Mouse (Mus musculus): Measurements from ENCODE around the gene Snf8.

Snf8 gene

DNA sequence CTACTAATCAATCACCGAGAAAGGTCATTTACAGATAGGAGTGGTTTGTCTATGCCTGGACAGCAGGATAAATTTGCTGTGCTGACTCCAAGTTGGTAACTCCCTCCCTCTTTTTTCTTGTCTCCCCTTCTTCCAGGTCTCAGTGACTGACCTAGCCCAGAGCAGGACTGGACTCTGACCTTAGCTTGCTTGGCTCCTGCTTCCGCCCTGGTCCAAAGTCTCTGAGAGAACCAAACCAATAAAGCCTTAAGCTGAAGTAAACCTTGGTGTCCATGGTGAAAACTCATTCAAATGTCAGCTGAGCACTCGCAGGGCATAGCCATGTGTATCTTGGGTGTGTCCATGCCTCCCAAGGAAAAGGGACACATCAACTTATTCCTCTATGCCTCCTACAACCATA is 4.1 kb upstream of the Snf8 start:
- DNase-seq = no peak

DNA sequence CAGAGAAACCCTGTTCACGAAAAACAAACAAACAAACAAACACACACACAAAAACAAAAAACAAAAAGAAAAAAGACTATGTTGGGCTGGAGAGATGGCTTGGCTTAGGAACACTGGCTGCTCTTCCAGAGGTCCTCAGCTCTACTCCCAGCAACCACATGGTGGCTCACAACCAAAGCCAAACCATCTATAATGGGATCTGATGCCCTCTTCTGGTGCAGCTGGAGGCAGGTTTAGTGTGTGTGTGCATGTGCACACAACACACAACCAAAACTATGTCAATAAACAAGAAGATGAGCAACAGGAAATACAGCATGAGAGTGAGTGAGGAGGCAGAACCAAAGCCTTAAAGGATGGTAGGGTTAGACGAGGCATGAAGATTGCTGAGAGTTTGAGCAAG is 3.0 kb upstream of the Snf8 start:
- DNase-seq = no peak

DNA sequence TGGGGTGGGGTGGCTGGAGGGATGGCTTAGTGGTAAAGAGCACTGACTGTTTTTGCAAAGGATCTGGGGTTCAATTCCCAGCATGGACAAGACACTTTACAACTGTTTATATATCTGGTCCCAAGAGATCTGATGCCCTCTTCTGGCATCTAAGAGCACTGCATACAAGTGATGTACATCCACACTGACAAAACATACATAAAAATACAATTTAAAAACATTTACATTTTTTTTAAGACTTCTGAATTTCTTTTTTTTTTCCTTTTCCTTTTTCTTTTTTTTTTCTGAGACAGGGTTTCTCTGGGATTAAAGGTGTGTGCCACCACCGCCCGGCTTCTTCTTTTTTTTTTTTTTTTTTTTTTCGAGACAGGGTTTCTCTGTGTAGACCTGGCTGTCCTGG is 1.4 kb upstream of the Snf8 start:
- no peak for DNase-seq

DNA sequence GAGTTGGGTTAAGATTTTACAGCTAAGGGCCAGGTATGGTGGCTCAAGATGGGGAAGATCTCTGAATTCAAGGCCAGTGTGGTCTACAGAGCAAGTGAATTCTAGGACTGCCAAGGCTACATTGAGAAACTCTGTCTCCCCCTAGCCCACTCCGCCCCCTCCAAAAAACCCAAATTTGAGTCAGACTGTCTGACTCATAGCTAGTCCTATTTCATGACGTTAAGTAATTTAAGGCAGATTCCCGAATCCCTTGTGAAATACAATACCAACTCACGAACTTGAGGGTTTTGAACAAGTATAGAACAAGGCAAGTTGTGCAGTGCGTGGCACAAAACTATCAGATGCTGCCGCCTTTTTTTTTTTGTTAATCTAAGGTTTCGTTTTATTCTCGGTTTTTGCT is 569 bp upstream of the Snf8 start:
- no peak for DNase-seq

DNA sequence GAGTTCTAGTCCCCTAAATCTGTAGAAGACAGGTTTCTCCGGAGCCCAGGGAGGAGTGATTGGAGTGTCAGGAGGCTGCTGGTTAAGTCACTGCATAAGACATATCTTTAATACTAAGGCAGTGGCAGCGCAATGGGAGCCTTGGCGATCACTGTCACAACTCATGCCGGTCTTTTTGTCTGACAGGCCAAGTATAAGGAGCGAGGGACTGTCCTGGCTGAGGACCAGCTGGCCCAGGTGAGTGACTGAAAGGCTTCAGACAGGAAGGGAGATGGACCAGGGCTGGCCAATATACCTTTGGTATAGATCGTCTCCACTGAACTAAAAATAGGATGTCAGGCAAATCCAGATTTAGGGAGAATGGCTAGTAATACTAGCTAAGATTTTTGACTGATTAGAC is 448 bp downstream of the Snf8 start:
- DNase-seq = no peak

DNA sequence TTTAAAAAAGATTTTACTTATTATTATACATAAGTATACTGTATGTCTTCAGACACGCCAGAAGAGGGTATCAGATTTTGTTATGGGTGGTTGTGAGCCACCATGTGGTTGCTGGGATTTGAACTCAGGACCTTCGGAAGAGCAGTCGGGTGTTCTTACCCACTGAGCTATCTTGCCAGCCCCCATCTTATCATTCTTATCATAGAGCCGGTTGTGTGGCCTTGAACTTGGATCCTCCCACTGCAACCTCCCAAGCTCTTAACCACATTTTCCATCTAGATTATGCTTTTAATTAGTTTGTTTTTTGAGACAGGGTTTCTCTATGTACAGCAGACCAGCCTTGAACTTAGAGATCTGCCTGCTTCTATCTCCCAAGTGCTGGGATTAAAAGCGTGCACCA is 2.8 kb downstream of the Snf8 start:
- DNase-seq = no peak

DNA sequence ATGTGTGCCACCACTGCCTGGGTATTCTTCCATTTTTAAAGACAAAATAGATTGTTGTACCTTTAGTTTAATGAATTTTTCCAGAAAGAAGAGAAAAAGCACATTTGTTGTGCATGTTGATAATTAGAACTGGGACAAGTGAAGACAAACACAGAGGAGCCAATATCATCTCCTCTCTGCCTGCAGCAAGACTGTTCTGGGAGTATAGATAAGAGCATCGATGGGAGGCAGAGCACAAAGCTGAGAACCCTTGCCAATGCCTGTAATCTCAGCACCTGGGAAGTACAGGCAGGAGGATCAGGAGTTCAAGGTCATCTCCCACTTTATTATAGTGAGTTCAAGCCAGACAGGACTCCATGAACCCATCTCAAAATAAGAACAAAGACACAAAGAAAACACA is 3.9 kb downstream of the Snf8 start:
- DNase-seq = no peak

DNA sequence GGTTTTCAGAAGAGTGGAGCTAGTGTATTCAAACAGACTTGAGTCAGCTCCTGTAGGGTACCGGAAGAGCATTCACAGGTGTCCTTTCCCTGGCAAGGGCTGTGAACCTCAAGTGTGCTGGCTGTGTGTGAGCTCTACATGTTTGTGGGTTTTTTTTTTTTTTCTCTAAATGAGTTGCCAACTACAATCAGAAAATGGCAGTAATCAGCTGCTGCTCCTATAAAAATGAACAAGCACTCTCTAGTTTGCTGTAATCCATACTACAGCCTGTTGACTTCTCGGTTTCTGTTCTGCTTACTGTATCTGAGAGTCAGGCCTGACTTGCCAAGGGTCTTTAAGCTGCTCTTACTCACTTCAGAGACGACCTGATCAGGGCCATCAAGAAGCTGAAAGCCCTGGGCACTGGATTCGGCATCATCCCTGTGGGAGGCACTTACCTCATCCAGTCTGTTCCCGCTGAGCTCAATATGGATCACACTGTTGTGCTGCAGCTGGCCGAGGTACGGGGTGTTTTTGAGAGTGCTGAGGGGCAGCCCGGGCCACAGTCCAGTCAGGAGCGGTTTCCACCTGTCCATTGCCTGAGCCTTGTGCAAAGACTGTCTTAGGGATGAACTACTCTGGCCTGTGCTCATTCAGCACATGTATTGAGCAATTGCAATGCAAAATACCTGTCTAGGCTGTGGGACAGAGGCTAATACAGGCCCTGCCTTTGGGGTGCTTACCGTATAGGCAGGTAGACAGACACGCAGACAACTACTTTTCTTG is 10.3 kb downstream of the Snf8 start:
- no peak for DNase-seq

DNA sequence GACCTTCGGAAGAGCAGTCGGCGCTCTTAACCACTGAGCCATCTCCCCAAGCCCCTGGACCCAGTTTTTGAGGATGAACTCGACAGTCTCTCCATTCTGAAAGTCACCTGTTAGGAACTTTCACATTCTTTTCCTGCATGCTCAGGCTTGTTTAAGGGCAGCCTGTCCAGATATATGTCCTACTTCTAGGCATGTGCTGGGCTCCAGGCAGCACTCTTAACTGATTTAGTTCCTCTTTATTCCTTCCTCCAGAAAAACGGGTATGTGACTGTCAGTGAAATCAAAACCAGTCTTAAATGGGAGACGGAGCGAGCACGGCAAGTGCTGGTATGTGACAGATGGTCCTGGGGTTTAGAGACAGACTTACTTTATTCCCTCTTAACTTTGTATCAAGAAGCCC is 11.3 kb downstream of the Snf8 start:
- no peak for DNase-seq

DNA sequence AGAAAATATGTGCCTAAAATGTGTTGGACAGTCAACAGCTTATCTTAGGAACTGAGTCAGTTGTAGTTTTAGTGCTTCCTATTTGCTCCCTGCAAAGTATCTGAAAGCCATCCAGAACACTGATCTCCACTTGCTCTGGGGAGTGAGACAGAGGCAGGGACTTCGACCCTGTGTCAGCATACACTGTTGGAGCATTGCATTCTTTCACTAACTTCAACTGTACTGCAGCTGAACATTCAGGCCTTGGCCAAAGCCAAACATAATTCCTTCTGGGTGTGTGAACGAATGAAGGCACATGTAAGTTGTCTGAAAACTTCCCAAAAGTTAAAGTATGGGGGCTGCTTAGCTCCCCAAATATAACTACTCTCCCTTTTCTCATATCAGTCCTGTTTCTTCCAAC is 12.1 kb downstream of the Snf8 start:
- no peak for DNase-seq

DNA sequence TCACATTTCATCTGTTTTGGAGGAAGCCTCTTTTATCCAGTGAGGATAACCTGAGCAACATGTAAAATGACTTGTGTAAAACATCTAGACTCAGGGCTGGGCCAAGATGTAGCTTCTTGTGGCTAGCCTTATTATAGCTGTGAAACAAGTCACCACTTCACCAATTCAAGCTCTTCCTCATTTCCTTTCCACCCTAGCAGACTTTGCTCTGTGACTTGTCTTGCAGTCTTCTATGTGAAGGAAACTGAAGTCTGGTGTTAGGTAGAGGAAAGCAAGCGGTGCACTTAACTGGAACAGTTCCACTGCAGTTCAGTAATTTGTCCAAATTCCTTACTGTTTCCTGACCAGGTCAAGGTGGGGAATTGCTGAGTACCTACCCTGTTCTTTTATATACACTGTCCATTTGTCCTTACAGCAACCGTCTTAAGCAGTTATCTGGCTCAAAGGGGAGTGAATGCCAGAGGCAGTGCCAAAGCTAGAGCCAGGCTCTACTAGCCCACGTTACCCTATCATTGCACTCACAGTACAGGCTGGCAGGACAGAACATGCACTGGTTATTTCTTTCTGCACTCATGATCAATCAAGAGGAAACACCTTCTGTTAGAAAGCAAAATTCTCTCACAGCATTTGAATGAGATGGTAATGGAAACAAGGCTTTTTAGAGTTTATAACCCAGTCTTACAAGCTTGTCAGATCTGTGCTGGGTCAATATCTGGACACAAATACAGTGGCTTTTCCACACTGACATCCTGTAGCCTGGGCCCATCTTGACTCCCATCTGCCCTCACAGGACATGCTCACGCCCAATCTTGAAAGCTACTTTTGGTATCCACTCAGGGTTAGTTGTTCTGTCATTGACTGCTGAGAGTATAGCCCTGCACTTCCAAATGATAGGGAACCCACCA is 13.0 kb downstream of the Snf8 start:
- no peak for DNase-seq

DNA sequence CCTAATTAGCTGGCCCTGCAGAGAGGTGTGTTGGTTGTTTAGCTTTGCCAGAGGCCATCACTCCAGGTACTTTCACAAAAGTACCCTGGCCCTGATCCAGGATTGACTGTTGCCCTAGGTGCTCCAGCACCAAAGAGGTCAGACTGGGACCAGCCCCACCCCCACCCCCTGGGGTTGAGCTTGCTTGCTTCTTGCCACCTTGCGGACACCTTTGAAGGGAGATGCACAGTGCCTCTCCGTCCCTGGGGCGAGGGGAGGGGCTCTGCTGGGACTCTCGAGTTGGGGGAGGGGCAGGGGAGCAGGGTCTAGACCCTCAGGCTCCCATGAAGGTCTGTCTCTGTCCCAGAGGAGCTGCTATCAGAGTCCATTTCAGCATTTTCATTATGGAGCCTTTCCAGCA is 15.3 kb downstream of the Snf8 start:
- no peak for DNase-seq

DNA sequence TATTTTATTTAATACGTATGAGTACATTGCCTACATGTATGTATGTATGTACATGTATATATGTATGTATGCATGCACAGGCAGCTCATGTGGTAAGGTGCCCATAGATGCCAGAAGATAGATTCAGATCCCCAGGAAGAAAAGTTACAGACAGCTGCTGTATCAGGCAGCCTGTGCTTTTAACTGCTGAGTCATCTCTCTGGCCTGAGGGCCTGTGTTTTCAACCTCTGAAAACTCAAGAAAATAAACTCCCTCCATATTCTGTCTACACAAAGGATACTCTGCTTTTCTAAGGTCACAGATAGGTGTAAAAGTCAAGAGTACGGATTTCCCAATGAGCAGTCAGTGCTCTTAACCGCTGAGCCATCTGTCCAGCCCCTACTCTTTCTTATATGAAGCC is 16.2 kb downstream of the Snf8 start:
- DNase-seq = no peak

DNA sequence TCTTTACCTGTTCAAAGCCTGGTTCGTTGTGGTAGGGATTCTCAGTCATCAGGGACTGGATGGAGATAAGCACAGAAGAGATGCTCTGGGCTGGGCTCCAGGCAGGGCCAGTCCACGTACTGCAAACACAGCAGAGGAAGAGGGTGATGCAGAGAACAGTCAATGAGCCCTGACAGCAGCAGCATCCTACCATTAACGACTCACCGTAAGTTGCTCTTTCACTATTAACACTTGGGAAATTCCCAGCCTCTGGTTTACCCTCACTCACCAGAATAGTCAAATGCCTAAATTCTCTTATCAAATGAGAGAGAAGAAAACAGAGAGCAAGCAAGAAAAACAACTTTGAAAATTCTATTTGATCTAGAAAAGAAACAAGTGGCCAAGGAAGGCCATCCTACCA is 23.6 kb downstream of the Snf8 start:
- DNase-seq = no peak

DNA sequence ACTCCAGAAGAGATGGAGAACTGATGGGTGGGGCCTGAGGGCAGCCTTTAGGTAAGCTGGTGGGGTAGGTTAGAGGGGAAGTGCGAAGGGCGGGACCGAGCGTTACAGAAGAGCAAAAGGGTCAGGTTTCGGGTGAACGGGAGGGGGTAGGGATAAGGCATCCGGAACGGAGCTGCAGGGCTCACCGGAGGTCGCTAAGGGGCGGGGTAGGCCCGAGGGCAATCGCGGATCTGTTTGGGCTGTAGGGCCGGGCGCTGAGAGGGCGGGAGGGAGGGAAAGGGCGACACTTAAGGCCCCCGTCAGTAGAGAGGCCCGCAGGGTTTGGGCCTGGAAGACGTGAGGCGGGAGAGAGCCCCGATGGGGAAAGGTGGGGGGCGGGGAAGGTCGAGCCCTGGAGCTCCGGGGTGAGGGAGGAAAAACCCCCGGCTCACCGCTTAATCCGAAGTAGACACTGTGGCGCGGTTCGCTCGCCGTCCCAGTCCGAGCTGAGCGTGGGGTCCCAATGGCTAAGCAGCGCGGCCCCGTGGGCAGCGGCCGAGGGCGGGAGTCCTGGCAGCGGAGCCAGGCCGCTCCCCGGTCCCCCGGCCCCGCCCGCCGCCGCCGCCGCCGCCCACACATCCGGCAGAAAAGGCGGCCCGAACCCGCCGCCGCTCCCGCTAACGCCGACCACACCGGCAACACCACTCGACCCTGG is 30.0 kb downstream of the Snf8 start:
- peak; percentile 64 for DNase-seq

DNA sequence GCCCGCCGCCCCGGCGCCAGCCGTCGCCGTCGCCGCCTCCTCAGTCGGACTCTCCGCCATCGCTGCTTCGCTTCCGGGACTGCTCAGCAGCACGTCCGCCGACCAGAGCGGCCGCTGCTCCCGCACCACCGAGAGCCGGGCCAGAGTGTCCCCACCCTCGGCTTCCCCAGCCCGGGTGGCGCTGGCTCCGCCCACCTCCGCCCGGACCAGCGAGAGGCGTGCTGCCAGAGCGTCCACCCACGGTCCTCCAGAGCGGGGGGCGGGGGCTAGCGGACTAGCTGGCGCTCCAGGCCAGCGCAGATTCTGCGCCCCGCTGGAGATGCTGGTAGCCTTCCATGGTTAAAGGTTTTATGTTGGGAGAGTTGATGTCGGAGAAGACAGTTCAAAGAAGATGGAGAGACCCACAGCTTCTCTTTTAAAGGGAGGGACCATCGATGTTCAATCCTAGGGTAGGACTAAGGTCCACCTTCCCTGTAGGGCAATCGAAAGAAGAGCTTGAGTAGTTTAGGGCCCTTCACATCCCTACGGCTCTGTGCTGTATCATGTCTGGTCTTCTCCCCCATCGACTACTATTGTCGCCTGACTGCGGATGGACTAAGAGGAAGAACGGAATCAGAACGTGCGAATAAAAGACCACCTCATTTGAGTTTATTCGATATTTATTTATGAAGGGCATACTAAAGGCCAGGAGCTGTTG is 30.7 kb downstream of the Snf8 start, which contains the start of gene Ube2z:
Ube2z (minus strand) TSS at position 174 of the 697 bp plus-strand sequence.
- DNase-seq = peak; percentile 98

DNA sequence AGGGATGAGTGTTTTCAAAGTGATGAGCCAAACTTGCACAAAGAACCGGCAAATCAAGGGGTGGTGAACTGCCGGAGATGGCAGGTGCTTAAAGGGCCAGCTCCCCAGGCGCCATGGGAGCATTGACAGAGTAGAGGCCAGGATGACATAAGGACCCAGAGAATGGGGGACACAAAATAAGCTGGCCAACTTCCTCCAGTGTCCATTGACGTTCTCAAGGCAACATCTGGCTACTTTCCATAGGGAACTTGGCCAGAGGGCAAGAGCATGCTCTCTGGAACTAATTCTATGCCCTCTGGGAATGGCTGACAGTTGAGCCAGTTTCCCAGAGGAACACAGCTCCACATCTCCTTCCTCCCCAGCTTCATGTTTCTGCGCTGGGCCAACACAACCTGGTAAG is 33.5 kb downstream of the Snf8 start:
- DNase-seq = no peak

DNA sequence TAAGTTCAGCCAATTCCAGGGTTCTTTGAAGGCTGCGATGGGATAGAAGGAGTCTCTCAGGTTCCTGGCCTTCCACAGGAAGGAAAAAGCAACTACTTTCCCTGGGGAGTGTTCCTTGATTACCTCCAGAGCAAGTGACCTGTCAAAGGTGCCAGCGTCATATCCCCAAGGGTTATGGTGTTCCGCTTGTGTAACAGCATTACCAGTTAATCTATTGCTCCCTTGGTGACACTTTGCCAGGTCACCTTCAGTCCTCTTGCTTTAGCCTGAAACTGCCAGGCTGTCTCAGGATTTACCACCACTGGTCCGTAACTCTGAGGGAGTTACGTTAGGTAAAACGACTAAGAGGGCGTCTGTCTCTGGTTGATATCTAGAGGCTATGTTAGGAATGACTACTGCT is 35.7 kb downstream of the Snf8 start:
- no peak for DNase-seq

DNA sequence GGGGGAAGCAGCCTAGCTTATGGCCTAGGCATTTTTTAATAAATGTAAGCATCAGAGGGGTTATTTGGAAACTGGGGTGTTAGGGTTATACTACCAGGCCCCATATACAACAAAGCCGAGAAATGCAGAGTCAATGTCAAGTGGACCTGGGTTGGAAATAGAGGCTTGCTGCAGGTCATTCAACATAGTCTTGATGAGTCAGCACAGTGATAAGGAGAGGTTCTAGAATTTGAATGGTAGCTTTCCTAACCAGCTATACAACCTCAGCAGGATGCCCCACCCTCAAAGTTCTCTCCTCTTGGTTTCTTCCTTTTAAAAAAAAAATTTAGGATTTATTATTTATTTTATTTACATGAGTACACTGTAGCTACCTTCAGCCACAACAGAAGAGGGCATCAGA is 36.3 kb downstream of the Snf8 start:
- DNase-seq = no peak

DNA sequence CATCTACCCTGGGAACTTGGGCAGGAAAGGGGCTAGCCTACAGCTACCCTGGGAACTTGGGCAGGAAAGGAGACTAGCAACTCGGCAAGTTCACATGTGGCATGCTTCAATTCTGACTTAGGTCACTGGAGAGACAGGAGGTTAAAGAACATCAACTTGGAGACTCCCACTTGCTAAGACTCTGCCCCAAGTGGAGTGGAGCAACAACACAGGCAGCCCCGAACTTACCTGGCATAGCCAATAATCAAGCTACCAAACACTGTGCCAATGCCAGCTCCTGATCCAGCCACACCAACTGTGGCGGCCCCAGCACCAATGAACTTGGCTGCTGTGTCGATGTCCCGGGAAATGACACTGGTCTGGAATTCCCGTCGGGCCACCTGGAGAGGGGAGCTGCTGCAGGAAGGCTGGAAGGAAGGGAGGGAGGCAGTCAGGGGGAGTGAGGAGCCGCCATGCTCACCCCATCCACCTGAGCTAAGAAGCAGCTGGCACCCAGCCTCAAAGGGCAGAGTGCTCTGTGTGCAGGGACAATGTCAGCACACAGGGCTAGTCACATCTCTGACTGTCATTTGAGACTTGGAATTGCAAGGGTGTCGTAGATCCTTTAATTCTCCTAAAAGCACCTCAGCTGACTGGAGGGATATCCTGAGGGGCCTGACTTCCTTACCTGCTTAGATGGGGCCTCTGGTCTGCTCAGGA is 38.8 kb downstream of the Snf8 start:
- DNase-seq = no peak

DNA sequence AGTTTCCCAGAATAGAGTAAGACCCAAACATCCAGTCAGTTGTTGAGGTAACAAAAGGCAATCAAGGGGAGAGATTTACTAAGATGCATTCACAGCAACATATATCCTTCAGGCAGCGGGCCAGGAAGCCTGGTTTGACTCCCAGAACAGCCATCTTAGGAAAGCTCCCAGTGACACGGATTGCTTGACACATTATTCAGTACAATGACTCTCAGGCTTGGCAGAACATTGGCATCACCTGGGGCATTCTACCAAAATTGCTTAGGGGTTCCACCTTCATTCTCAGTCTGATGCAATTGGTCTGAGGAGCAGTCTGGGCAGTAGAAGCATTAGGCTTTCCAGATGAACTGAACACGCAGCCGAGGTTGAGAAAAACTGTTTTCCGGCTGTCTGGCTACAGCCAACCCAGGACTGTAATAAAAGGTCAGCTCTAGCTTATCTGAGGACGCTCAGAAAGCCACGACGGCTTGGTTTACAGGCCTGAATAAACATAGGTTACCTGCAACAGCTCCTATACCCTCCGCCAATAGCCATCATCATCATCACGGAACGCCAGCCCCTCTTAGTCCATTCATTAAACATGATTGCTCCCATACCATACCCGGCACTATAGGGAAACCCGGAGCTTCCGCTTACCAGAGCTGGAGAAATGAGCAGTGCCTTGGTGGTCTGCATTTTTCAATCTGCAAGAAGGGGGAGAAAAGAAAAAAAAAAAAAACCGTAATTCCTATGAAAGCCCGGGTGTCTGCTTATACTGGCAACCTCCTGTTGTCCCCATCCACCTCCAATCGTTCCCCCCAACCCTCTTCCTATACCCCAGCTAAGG is 39.9 kb downstream of the Snf8 start:
- peak; percentile 10 for DNase-seq

DNA sequence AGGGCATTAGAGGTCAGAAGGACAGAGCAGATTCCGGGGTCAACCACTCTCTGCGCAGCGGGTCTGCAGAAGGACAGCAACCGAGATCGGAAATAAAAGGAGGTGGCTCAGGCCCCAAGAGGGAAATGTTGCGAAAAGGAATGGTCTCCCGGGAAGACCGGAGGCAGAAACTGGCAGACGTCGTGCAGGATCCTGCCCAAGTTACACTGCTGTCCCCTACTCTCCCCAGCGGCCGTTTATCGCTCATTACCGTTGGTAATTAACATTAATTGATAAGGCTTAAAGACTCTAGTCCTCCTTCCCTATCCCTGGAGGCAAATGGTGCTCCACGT is 40.5 kb downstream of the Snf8 start:
- no peak for DNase-seq
